Mouse (Mus musculus): Measurements from ENCODE around the gene Ppp1r35. TPM values are rescaled to one million over a fixed set of nuclear protein-coding genes. Genes with fewer than 3 reads are reported as not detected.

Ppp1r35 gene
- total RNA-seq, 2 experiments from 2014 or later: 21.6 to 23.1 TPM

DNA sequence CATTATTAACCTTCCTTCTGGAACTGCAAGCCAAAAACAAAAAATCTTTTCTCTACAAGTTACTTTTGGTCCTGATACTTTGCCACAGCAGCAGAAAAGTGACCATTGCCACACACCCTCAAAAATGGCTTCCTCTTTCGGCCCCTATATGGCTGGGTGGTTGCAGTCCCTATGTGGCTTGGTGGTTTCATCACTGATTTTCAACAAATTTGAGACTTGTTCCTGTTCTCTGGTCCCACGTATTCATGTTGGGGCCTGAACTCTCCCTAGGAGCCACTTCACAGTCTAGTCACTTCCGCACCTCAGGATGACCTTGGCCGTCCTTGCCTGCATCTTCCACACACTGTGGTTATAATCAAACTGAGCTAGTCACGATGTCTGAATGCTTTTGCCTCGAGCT lies 50.0 kb downstream of the Ppp1r35 start:
- no peak for DNase-seq

Other genes with a start within 250 kb of the Ppp1r35 start
- not detected for gene Epo, start 245.6 kb upstream of the Ppp1r35 start, total RNA-seq (2021)
- gene Gnb2, start 245.3 kb upstream of the Ppp1r35 start, total RNA-seq (2021): 100 to 1,000 TPM; 592 to 682 TPM
- gene Actl6b, start 225.3 kb upstream of the Ppp1r35 start, total RNA-seq (2021): 1 to 10 TPM; 3.2 to 4.6 TPM
- 10 to 100 TPM; 18.8 to 42.1 TPM for gene Tfr2, start 209.0 kb upstream of the Ppp1r35 start, total RNA-seq (2021)
- 10 to 100 TPM; 43.3 to 47.4 TPM for gene Mospd3, start 177.8 kb upstream of the Ppp1r35 start, total RNA-seq (2021)
- gene Pcolce, start 165.1 kb upstream of the Ppp1r35 start, total RNA-seq (2021): 100 to 1,000 TPM; 347 to 368 TPM
- 1 to 10 TPM in 1 of 2 experiments, under 1 TPM in 1; 0.51 to 1.2 TPM for gene Fbxo24, start 149.8 kb upstream of the Ppp1r35 start, total RNA-seq (2021)
- 10 to 100 TPM; 25.0 to 29.9 TPM for gene Lrch4, start 149.7 kb upstream of the Ppp1r35 start, total RNA-seq (2021)
- gene Gm20605, start 149.7 kb upstream of the Ppp1r35 start, total RNA-seq (2021): 10 to 100 TPM in 1 of 2 experiments, 1 to 10 TPM in 1; 5.7 to 10.6 TPM
- 1 to 10 TPM; 4.2 to 9.7 TPM for gene Sap25, start 137.5 kb upstream of the Ppp1r35 start, total RNA-seq (2021)
- 1 to 10 TPM; 2.1 to 4.0 TPM for gene Irs3, start 133.1 kb upstream of the Ppp1r35 start, total RNA-seq (2021)
- 10 to 100 TPM; 21.0 to 21.9 TPM for gene Agfg2, start 94.1 kb upstream of the Ppp1r35 start, total RNA-seq (2021)
- gene Nyap1, start 37.2 kb upstream of the Ppp1r35 start, total RNA-seq (2021): 1 to 10 TPM; 4.9 to 6.5 TPM
- 100 to 1,000 TPM in 1 of 2 experiments, 10 to 100 TPM in 1; 88.3 to 101 TPM for gene Tsc22d4, start 33.1 kb upstream of the Ppp1r35 start, total RNA-seq (2021)
- 10 to 100 TPM; 43.5 to 47.9 TPM for gene Mepce, start 8.8 kb downstream of the Ppp1r35 start, total RNA-seq (2021)
- 1 to 10 TPM; 5.9 to 6.7 TPM for gene Zcwpw1, start 8.9 kb downstream of the Ppp1r35 start, total RNA-seq (2021)
- 1 to 10 TPM; 1.6 to 2.8 TPM for gene Pilra, start 57.4 kb downstream of the Ppp1r35 start, total RNA-seq (2021)
- gene Pilrb1, start 79.3 kb downstream of the Ppp1r35 start, total RNA-seq (2021): 1 to 10 TPM; 1.5 to 2.1 TPM
- gene Pilrb2, start 93.0 kb downstream of the Ppp1r35 start, total RNA-seq (2021): 1 to 10 TPM; 2.0 to 2.2 TPM
- 1 to 10 TPM; 3.0 to 8.2 TPM for gene Cyp3a13, start 142.8 kb downstream of the Ppp1r35 start, total RNA-seq (2021)
- 1 to 10 TPM; 1.2 to 2.2 TPM for gene Gjc3, start 184.2 kb downstream of the Ppp1r35 start, total RNA-seq (2021)
- 100 to 1,000 TPM in 1 of 2 experiments, 10 to 100 TPM in 1; 48.9 to 125 TPM for gene Azgp1, start 202.7 kb downstream of the Ppp1r35 start, total RNA-seq (2021)
- not detected for gene Smok3a, start 242.4 kb downstream of the Ppp1r35 start, total RNA-seq (2021)
- gene Smok3b, start 242.6 kb downstream of the Ppp1r35 start, total RNA-seq (2021): not detected

Data from adrenal gland, postnatal 10 days (tissue).